Mouse (Mus musculus) kidney, adult 2 months (tissue): ENCODE measurements at regions not wholly inside any gene's neighbourhood (a gene's known extent, or its start where the extent isn't known, plus 50 kb on each side); places are given as distances from the start of the nearest gene placed in this dataset.

Source experiments
- DNase-seq: peaks from one replicate; pipeline ENCODE4 v3.0.0; 2021
- H3K27ac ChIP-seq: fragments of 200-500 bp; 2 replicates; pipeline ENCODE4 v1.5.1; 2012; ENCODE audit warnings: low read depth, low read length, control low read depth, inconsistent platforms; ENCODE audit not compliant: insufficient read depth
- H3K27me3 ChIP-seq: fragments of 200-500 bp; replicated peaks from 2 replicates; pipeline ENCODE4 v1.6.1; 2012; ENCODE audit warnings: mild to moderate bottlenecking, moderate library complexity, low read length, inconsistent platforms; ENCODE audit not compliant: control insufficient read depth, insufficient read depth
- H3K36me3 ChIP-seq: fragments of 200-500 bp; 2 replicates; pipeline ENCODE4 v1.6.1; 2012; ENCODE audit warnings: mild to moderate bottlenecking, moderate library complexity, low read length, inconsistent platforms; ENCODE audit not compliant: control insufficient read depth, insufficient read depth
- H3K4me1 ChIP-seq: fragments of 200-500 bp; 2 replicates; pipeline ENCODE4 v1.6.1; 2011; ENCODE audit warnings: low read length; ENCODE audit not compliant: control insufficient read depth, insufficient read depth
- H3K4me3 ChIP-seq: fragments of 200-500 bp; 2 replicates; pipeline ENCODE4 v1.5.1; 2011; ENCODE audit warnings: mild to moderate bottlenecking, low read depth, low read length, control low read depth; ENCODE audit not compliant: insufficient read depth
- CTCF ChIP-seq: fragments of 200-500 bp; conservative IDR thresholded peaks from 2 replicates; pipeline ENCODE4 v1.5.1; 2011; ENCODE audit warnings: low read depth, mild to moderate bottlenecking, control low read depth, low read length, moderate library complexity, mixed read lengths; ENCODE audit not compliant: insufficient read depth, insufficient read length
- POLR2A ChIP-seq: fragments of 200-500 bp; IDR thresholded peaks from one replicate; pipeline ENCODE4 v1.6.1; 2011; ENCODE audit warnings: low read depth, low read length, control low read depth
- WGBS: fragments of 180-500 bp; shearing (Covaris S2); methylation state at CpG from one replicate; pipeline ENCODE4 v1.1.7; 2018; 5-methylcytosine and 5-hydroxymethylcytosine counted together

DNA sequence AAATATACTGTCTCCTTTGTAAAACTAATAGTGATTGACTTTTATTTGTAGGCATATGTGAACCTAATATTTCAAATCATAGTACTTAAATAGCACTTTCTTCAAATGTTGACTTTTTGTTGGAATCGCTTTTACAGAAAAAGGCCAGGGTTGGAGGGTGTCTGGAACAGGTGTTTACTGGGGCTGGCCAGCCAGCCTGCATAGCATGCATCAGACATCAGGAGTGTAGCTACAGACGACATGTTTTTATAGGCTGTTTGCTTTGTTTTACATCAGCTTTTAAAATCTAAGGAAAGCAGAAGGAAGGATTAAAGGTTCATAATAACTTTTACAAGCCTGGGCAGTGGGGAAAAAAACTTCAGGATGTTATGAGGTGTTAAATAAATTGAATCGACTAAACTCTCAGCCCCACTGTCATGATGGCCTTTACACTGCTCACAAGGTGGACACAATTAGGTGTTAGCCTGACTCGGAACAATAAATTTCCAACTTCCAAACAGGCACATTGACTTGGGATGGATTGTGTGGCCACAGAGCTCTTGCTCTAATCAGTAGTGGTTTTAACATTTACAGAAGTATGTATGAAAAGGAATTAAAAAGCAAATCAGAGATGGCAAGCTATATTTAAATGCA lies 66.0 kb downstream of the Rbm43 start:
- DNase-seq = no peak
- no peaks in the 10 kb centered on the region for H3K36me3 ChIP-seq
- H3K4me3 ChIP-seq = no peak overlapping the region
- 64% methylated on average over 4 of the region's 4 CpGs for WGBS
- H3K27ac ChIP-seq = no peak overlapping the region
- H3K27me3 ChIP-seq = no peaks in the 10 kb centered on the region
- H3K4me1 ChIP-seq = no peaks in the 10 kb centered on the region
- TF ChIP-seq CTCF (no peak), POLR2A (no peak)

DNA sequence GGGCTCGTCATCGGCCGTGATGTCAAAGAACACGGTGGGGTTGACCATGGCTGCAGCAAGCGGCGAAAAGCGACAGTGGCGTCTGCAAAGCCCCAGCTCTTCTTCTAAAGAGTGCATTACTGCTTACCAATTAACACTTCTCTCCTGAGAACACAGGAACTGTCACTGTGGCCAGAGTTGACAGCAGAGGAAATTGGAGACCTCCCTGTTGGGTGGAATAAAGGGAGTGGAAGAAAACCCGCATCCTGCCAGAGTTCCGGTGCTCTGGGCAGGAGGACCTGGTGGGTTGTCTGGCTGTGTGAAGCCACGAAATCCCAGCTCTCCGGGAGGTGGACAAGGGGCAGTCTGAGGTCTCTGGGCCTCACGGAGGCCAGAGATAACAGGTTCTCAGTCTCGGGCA lies 63.4 kb downstream of the Rbm43 start:
- WGBS = 68% methylated on average over 14 of the region's 14 CpGs
- H3K4me3 ChIP-seq = no peak overlapping the region
- H3K4me1 ChIP-seq = no peaks in the 10 kb centered on the region
- no peak for DNase-seq
- no peaks in the 10 kb centered on the region for H3K36me3 ChIP-seq
- no peaks in the 10 kb centered on the region for H3K27me3 ChIP-seq
- TF ChIP-seq CTCF (no peak), POLR2A (no peak)
- H3K27ac ChIP-seq = no peak overlapping the region
